Mouse (Mus musculus) limb, embryonic 11.5 days (tissue): ENCODE measurements at regions not wholly inside any gene's neighbourhood (a gene's known extent, or its start where the extent isn't known, plus 50 kb on each side); places are given as distances from the start of the nearest gene placed in this dataset.

Experiments
- ATAC-seq: fragments of 200-750 bp; cut with Nextera tagmentation; 2 replicates; pipeline ENCODE4 v1.8.0; 2017; ENCODE audit warnings: low read depth; ENCODE audit not compliant: insufficient number of reproducible peaks, low FRiP score, low TSS enrichment
- DNase-seq: peaks from one replicate; pipeline ENCODE4 v3.0.0-alpha.2; 2015; ENCODE audit warnings: low spot score
- H3K27ac ChIP-seq: fragments of 300-500 bp; sonication (generic); replicated peaks from 2 replicates; pipeline ENCODE4 v1.5.1; 2014; ENCODE audit warnings: low read depth, mild to moderate bottlenecking, low read length
- H3K27me3 ChIP-seq: fragments of 300-500 bp; sonication (generic); 2 replicates; pipeline ENCODE4 v1.6.1; 2014; ENCODE audit warnings: mild to moderate bottlenecking, low read length, mixed read lengths; ENCODE audit not compliant: control insufficient read depth, insufficient read depth
- H3K36me3 ChIP-seq: fragments of 300-500 bp; sonication (generic); 2 replicates; pipeline ENCODE4 v1.6.1; 2014; ENCODE audit warnings: mild to moderate bottlenecking, low read length, moderate library complexity, mixed read lengths; ENCODE audit not compliant: control insufficient read depth, insufficient read depth
- H3K4me1 ChIP-seq: fragments of 300-500 bp; sonication (generic); 2 replicates; pipeline ENCODE4 v1.6.1; 2014; ENCODE audit warnings: low read length, mixed read lengths; ENCODE audit not compliant: control insufficient read depth, insufficient read depth
- H3K4me2 ChIP-seq: fragments of 300-500 bp; sonication (generic); 2 replicates; pipeline ENCODE4 v1.6.1; 2014; ENCODE audit warnings: low read depth, mild to moderate bottlenecking, moderate library complexity; ENCODE audit not compliant: severe bottlenecking
- H3K4me3 ChIP-seq: fragments of 300-500 bp; sonication (generic); 2 replicates; pipeline ENCODE4 v1.5.1; 2014; ENCODE audit warnings: low read depth, low read length
- H3K9ac ChIP-seq: fragments of 300-500 bp; sonication (generic); 2 replicates; pipeline ENCODE4 v1.6.1; 2014; ENCODE audit warnings: mild to moderate bottlenecking, low read length
- H3K9me3 ChIP-seq: fragments of 300-500 bp; sonication (generic); 2 replicates; pipeline ENCODE4 v1.6.1; 2016; ENCODE audit warnings: low read length; ENCODE audit not compliant: control insufficient read depth
- WGBS: fragments of 180-500 bp; shearing (Covaris S2); extraction: QIAGEN DNeasy Blood & Tissue Kit; methylation state at CpG from one replicate; pipeline ENCODE4 v1.1.7; 2014; 5-methylcytosine and 5-hydroxymethylcytosine counted together

DNA sequence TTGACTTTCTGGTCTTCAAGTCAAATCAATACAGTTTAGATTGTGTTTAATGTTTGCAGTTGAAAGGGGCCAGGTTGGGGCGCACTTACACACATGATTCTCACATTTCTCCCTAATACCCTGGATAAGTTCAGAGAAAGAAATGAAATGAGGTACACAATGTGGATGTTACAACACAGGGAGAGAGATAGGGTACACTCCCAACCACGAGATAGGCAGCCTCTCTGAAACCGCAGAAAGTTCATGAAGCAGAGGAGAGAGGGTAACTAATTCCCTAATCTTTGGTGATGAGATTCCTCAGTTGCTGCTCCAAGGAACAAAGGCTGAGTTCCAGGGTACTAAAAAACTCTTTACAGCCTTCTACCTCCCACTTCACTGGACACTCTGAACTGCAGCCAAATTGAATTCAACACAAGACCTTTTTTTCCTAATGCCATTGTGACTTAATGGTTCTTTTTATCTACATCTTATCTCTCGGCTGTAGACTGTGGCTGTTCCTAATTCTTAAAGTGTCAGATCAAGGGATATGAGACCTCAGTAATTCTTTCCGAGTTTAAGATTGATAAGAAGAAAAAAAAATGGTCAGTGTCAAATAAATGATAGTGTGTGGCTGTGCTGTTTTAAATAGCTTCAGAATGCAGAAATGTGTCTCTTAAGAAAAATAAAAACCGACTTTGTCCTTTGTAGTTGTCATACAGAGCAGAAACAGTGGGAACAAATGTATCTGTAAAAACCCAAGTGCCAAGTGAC is 193.8 kb upstream of the Atp2b1 start:
- H3K27me3 ChIP-seq, result no peaks in the 10 kb centered on the region
- H3K4me3 ChIP-seq, result no peak overlapping the region
- H3K9ac ChIP-seq, result no peak overlapping the region
- H3K4me2 ChIP-seq, result no peak overlapping the region
- no peak for DNase-seq
- no peaks in the 10 kb centered on the region for H3K36me3 ChIP-seq
- no peaks in the 10 kb centered on the region for H3K9me3 ChIP-seq
- no peak for ATAC-seq
- H3K4me1 ChIP-seq, result no peaks in the 10 kb centered on the region
- no peak overlapping the region for H3K27ac ChIP-seq
- 48% methylated on average over 6 of the region's 6 CpGs for WGBS

DNA sequence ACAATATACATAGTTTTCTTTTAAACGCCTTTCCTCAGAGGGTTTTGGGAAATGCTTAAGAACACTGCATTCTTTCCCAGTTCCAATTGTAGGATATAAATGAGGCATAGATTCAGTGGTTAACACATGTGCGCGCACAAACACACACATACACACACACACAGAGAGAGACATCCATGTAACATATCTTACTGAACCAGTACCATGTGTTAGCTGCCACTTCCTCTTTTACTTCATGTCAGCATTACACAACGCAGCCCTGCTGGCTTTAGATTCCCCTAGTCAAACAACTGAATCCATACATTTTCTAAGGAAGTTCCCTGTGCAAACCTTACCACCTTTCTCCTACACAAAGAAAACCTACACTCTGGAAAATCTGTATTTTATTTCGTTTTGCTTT is 189.1 kb upstream of the Atp2b1 start:
- H3K9ac ChIP-seq, result no peak overlapping the region
- no peaks in the 10 kb centered on the region for H3K4me1 ChIP-seq
- ATAC-seq (no peak), DNase-seq (no peak)
- no peak overlapping the region for H3K27ac ChIP-seq
- H3K4me2 ChIP-seq, result no peak overlapping the region
- H3K4me3 ChIP-seq, result no peak overlapping the region
- no peaks in the 10 kb centered on the region for H3K27me3 ChIP-seq
- WGBS, result 85% methylated on average over 5 of the region's 5 CpGs
- no peaks in the 10 kb centered on the region for H3K9me3 ChIP-seq
- no peaks in the 10 kb centered on the region for H3K36me3 ChIP-seq

DNA sequence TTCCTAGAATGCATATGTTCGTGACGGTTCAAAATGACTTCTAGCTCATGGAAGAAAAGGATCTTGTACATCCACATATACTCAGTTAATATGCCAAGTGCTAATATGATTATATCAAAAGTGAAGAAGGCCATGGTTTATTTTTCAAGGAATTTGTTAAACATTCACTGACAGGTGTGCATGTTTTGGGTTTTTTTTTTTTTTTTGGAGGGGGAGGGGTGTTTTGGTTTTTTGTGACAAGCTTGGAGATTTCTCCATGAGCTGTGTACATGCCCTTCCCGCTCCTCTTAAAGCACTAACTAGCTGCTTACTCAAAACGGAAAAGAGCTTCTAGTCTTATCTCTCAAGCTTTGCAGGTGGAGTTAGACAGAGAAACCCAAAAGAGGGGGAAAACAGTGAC is 187.1 kb upstream of the Atp2b1 start:
- no peak overlapping the region for H3K4me2 ChIP-seq
- no peaks in the 10 kb centered on the region for H3K36me3 ChIP-seq
- 84% methylated on average over 4 of the region's 4 CpGs for WGBS
- no peak for DNase-seq
- H3K9ac ChIP-seq, result no peak overlapping the region
- no peaks in the 10 kb centered on the region for H3K4me1 ChIP-seq
- no peaks in the 10 kb centered on the region for H3K27me3 ChIP-seq
- H3K4me3 ChIP-seq, result no peak overlapping the region
- no peak for ATAC-seq
- H3K27ac ChIP-seq, result no peak overlapping the region
- H3K9me3 ChIP-seq, result no peaks in the 10 kb centered on the region

DNA sequence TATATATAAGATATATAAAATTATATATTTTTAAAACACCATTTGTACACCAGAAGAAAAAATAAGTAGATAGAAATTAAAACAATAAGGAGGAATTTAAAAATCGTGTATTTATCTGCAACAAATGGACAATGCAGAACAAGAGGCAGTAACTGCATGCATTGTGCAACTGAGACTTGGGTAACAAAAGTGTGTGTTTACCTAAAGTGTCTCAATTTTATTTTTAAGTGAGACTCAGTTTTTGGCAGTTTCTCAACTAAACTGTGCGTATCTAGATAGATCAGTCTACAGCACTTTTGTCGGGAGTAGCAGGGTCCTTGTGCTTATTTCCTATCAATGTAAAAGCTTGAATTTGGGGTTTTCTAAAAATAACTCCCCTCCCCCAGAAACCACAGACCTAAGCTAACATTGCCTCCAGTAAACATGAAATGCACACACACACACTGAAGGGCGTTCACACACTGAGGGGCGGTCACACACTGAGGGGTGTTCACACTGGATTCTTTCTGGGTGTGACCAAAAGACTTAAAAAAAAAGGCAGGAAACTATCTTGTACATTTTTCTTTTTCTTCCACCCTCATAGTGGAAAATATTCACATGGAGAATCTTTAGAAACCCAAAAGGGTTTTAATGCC is 185.7 kb upstream of the Atp2b1 start:
- DNase-seq (no peak), ATAC-seq (no peak)
- Histone ChIP-seq H3K36me3 (no peaks in the 10 kb centered on the region), H3K9me3 (no peaks in the 10 kb centered on the region), H3K4me1 (no peaks in the 10 kb centered on the region), H3K27ac (no peak overlapping the region), H3K4me3 (no peak overlapping the region), H3K9ac (no peak overlapping the region), H3K4me2 (no peak overlapping the region), H3K27me3 (no peaks in the 10 kb centered on the region)
- WGBS, result 93% methylated on average over 5 of the region's 5 CpGs

DNA sequence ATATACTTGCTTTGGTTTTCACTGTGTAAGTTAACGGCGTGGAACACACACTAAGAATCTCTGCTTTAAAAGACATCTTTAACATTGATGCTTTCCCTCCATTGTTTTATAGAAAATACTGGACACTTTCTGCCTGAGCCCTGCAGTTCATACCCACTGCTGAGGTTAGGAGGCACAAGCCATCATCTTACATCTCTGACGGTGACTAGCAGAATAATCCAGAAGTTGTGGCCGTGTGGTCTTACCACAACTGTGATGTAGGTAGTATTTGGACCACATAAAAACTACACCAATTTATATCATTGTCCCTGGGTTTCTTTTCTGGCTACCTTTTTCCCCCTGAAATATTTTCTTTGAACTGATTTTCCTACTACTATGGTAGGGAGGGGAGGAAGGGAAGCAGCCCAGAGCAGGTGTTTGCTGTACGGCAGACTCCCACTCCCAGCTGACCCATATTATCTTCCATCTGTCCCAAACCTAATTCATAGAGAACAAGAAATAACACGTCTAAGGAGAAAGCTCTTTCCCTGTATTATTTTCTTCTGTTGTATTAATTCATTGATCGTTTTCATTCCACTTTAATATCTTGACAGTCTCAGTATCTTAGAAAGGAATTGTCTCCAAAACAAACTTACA is 180.1 kb upstream of the Atp2b1 start:
- 90% methylated on average over 7 of the region's 7 CpGs for WGBS
- no peaks in the 10 kb centered on the region for H3K4me1 ChIP-seq
- DNase-seq, result no peak
- H3K9me3 ChIP-seq, result no peaks in the 10 kb centered on the region
- H3K9ac ChIP-seq, result no peak overlapping the region
- no peak overlapping the region for H3K4me2 ChIP-seq
- H3K36me3 ChIP-seq, result no peaks in the 10 kb centered on the region
- ATAC-seq, result no peak
- no peaks in the 10 kb centered on the region for H3K27me3 ChIP-seq
- H3K4me3 ChIP-seq, result no peak overlapping the region
- no peak overlapping the region for H3K27ac ChIP-seq

DNA sequence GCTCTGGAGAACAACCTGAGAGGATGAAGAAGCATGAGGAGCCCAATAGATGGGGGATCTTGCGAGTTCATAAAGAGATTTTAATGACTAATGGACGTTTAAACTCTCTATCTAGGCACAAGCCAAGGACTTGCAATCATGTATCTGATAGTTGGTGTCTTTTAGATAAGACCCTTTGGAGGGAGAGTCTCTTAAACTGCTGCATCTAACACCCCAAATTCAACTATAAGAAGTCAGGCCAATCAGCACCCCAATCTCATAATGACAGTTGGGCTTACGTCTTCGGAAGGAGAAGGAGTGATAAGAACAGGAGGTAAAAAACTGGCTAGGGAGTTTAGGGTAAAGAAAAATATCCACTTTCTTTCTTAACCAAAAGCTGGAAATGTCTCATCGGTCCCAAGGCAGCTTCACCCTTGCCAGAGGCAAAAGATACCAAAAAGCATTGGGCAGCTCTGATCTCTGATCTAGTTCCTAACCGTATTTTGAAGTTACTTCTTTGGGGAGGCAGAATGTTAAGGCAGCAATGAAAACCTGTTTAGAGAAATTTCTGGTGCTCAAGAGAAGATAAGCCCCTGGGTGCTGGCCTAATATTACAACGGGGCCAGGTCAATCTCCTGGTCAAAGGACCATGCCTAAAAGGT is 173.6 kb upstream of the Atp2b1 start:
- H3K36me3 ChIP-seq, result no peaks in the 10 kb centered on the region
- DNase-seq (no peak), ATAC-seq (no peak)
- H3K27me3 ChIP-seq, result no peaks in the 10 kb centered on the region
- no peak overlapping the region for H3K27ac ChIP-seq
- H3K4me1 ChIP-seq, result peaks cover 7% of the 10 kb centered on the region; the same call in 1 of the 2 replicates
- 85% methylated on average over 7 of the region's 7 CpGs for WGBS
- H3K9me3 ChIP-seq, result no peaks in the 10 kb centered on the region
- H3K9ac ChIP-seq, result no peak overlapping the region
- no peak overlapping the region for H3K4me3 ChIP-seq
- H3K4me2 ChIP-seq, result no peak overlapping the region

DNA sequence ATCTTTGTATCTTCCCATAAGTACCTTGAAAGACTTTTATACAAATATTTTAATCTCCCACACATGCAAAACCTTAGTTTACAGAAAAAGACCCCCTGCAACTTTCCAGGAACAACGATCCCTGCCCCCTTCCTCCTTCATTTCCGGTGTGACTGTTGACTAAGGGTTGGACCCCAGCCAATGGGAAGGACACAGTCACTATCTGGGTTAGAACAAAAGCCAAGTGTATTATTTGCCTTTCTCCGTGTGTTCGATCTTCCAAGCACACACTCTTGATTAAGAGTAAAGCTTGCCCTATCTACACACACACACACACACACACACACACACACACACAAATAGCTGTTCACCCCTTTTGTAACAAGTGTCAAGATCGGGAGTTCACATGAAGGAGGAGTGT is 172.8 kb upstream of the Atp2b1 start:
- Histone ChIP-seq H3K36me3 (no peaks in the 10 kb centered on the region), H3K4me2 (no peak overlapping the region), H3K27ac (no peak overlapping the region), H3K4me3 (no peak overlapping the region), H3K27me3 (no peaks in the 10 kb centered on the region), H3K9ac (no peak overlapping the region), H3K4me1 (peaks cover 7% of the 10 kb centered on the region; the same call in 1 of the 2 replicates), H3K9me3 (no peaks in the 10 kb centered on the region)
- 78% methylated on average over 5 of the region's 5 CpGs for WGBS
- no peak for DNase-seq
- no peak for ATAC-seq

DNA sequence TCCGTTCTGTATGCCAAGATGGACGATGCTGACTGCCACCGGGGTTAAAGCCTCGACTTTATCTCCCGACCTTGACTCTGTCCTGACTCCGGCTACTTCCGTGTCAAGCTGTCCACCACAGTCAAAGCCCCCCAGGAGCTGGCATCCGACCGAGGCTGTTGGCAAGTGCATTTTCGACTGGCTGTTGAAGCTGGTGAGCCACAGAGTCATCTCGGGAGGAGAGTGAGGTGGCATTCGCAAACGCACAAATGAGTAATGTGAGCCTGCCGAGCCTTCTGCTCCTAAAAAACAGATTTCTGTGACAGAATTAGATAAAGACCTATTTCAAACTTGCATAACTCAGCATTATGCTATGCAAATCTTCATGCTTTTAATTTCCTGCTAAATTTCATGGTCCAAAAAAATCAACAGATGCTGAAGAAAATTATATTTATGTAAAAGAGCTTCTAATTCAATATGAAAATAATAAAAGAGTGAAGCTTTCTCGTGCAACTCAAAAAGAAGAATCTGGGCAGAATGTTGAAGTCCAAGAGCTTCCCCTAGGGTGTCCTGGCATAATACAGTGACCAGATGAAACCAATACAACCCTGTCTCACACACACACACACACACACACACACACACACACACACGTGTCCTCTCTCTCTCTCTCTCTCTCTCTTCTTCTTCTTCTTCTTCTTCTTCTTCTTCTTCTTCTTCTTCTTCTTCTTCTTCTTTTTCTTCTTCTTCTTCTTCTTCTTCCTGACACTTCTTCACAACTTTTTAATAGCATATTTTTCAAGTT is 171.2 kb upstream of the Atp2b1 start:
- WGBS, result 73% methylated on average over 16 of the region's 16 CpGs
- no peak for DNase-seq
- no peak overlapping the region for H3K27ac ChIP-seq

More for the DNA sequence above, 171.2 kb upstream of the Atp2b1 start:
- Histone ChIP-seq H3K9ac (no peak overlapping the region), H3K4me2 (no peak overlapping the region), H3K4me1 (peaks cover 7% of the 10 kb centered on the region; the same call in 1 of the 2 replicates), H3K27me3 (no peaks in the 10 kb centered on the region), H3K9me3 (no peaks in the 10 kb centered on the region), H3K4me3 (no peak overlapping the region), H3K36me3 (no peaks in the 10 kb centered on the region)
- ATAC-seq, result no peak
